Mouse (Mus musculus) heart, embryonic 14.5 days (tissue): Measurements from ENCODE around the gene Rab5a. TPM values are rescaled to one million over a fixed set of nuclear protein-coding genes. Genes with fewer than 3 reads are reported as not detected.

Experiments
- ATAC-seq: fragments of 200-750 bp; cut with Nextera tagmentation; 2 replicates; pipeline ENCODE4 v1.8.0; 2017; ENCODE audit warnings: low read depth, moderate TSS enrichment; ENCODE audit not compliant: insufficient number of reproducible peaks, insufficient read depth, low FRiP score
- H3K27ac ChIP-seq, 2 experiments: fragments of 200-500 bp in 1 of 2; fragments of 300-500 bp in 1 of 2; sonication (generic) in 1 of 2; replicated peaks in 1 of 2; 2 replicates each; pipeline ENCODE4 v1.5.1; 2012 to 2014; ENCODE audit warnings: low read depth in 2 of 2, low read length in 2 of 2, control low read depth in 1 of 2, mild to moderate bottlenecking in 1 of 2, mixed read lengths in 1 of 2; ENCODE audit not compliant: control insufficient read depth in 1 of 2, insufficient read depth in 1 of 2
- H3K27me3 ChIP-seq: fragments of 300-500 bp; sonication (generic); 2 replicates; pipeline ENCODE4 v1.6.1; 2014; ENCODE audit warnings: mild to moderate bottlenecking, low read length, control low read depth; ENCODE audit not compliant: control insufficient read depth, insufficient read depth
- H3K36me3 ChIP-seq: fragments of 300-500 bp; sonication (generic); 2 replicates; pipeline ENCODE4 v1.6.1; 2014; ENCODE audit warnings: mild to moderate bottlenecking, control low read depth, low read length, mixed read lengths; ENCODE audit not compliant: control insufficient read depth, insufficient read depth
- H3K4me1 ChIP-seq, 2 experiments: fragments of 200-500 bp in 1 of 2; fragments of 300-500 bp in 1 of 2; sonication (generic) in 1 of 2; 2 replicates each; pipeline ENCODE4 v1.6.1; 2012 to 2014; ENCODE audit warnings: low read length in 2 of 2, control low read depth in 1 of 2, mixed read lengths in 1 of 2; ENCODE audit not compliant: control insufficient read depth in 2 of 2, insufficient read depth in 2 of 2
- H3K4me2 ChIP-seq: fragments of 300-500 bp; sonication (generic); 2 replicates; pipeline ENCODE4 v1.6.1; 2014; ENCODE audit warnings: mild to moderate bottlenecking, low read length
- H3K4me3 ChIP-seq, 2 experiments: fragments of 200-500 bp in 1 of 2; fragments of 300-500 bp in 1 of 2; sonication (generic) in 1 of 2; 2 replicates each; pipeline ENCODE4 v1.5.1; 2012 to 2014; ENCODE audit warnings: low read length in 2 of 2, mild to moderate bottlenecking in 2 of 2, control low read depth in 1 of 2, low read depth in 1 of 2, moderate library complexity in 1 of 2; ENCODE audit not compliant: control insufficient read depth in 1 of 2, insufficient read depth in 1 of 2
- H3K9ac ChIP-seq: fragments of 300-500 bp; sonication (generic); 2 replicates; pipeline ENCODE4 v1.6.1; 2014; ENCODE audit warnings: mild to moderate bottlenecking, low read length
- H3K9me3 ChIP-seq: fragments of 300-500 bp; sonication (generic); 2 replicates; pipeline ENCODE4 v1.6.1; 2016; ENCODE audit warnings: low read length, control low read depth; ENCODE audit not compliant: control insufficient read depth
- WGBS: fragments of 180-500 bp; shearing (Covaris S2); extraction: QIAGEN DNeasy Blood & Tissue Kit; methylation state at CpG from one replicate; pipeline ENCODE4 v1.1.7; 2014; 5-methylcytosine and 5-hydroxymethylcytosine counted together
- polyA plus RNA-seq: library from polyadenylated mRNA; unstranded; fragments of >200 nt; fragmentation: Nextera tagmentation; extraction: Ambion mirVana; gene quantifications from 2 replicates; pipeline ENCODE4 v1.2.1, GENCODE M21; 2014

The Rab5a gene
- polyA plus RNA-seq, 1 experiment from 2014 or later, result 80.4 TPM

DNA sequence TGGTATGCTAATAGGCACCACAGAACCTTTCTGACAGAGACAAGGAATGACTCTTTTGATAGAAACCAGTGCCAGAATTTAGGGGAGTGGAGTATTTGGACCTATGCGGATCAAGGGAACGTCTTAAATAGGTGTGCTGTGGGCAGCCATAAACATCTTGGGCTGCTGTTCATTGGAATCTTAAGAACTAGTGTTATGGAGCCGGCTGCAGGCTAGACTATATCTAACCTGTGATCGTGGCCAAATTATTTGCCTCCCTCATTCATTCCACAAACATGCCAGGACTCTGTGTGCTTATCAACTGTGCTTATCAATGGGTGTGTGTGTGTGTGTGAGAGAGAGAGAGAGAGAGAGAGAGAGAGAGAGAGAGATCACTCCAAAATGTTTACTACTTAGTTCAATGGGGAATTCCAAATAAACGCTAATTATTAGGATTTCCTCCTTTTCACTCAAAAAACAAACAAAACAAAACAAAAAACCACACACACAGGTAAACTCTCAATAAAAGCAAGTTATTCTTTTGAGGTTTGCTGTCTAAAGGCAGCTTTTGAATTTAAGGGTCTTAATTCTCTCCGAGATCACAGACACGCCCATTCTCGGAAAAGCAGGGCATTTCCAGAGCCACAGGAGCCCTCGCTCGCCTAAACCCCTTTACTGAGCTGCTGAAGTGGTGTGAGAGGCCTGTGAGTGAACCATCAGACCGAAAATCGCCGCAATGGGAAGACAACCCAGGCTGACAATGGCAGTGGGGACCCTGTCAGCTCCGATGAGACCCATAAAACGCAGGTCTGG lies 772 bp upstream of the Rab5a start:
- Histone ChIP-seq H3K27ac (peak overlapping the region; percentile 96 to 99), H3K36me3 (no peaks in the 10 kb centered on the region), H3K9me3 (no peaks in the 10 kb centered on the region), H3K9ac (peak overlapping the region; percentile 89), H3K4me1 (peaks cover 2 to 24% of the 10 kb centered on the region in 2 experiments), H3K4me2 (peak overlapping the region; percentile 78), H3K27me3 (no peaks in the 10 kb centered on the region), H3K4me3 (peak overlapping the region; percentile 77 to 91)
- no peak; the same call in 1 of the 2 replicates for ATAC-seq
- WGBS, result 4% methylated on average over 15 of the region's 15 CpGs

DNA sequence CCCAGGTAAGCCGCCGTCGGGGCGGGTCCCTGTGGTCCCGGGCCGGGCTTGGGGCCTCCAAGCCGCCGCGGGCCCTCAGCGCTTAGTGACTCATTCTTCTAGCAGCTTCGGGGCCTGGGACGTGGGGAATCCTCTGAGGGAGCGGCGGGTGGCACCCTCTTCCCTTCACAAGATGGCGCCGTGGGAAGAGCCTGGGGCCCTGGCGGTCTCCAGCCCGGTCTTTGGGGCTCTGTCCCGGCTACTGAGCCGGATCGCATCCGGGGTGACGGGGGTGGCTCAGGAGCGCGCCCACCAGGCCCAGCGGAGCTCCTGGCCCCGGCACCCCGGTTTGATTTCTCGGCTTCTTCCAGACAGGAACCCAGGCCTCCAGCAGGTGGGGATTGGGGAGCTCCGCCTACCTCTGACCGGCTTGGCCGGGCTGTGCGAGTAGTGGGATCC lies 589 bp downstream of the Rab5a start:
- Histone ChIP-seq H3K27ac (peak overlapping the region; percentile 96 to 97), H3K4me1 (peaks cover 2 to 24% of the 10 kb centered on the region in 2 experiments), H3K36me3 (peaks cover 10% of the 10 kb centered on the region), H3K9me3 (no peaks in the 10 kb centered on the region), H3K27me3 (no peaks in the 10 kb centered on the region), H3K4me2 (peak overlapping the region; percentile 80), H3K4me3 (peak overlapping the region; percentile 77 to 91), H3K9ac (peak overlapping the region; percentile 86)
- WGBS, result 1% methylated on average over 27 of the region's 33 CpGs
- peak; percentile 17 for ATAC-seq

DNA sequence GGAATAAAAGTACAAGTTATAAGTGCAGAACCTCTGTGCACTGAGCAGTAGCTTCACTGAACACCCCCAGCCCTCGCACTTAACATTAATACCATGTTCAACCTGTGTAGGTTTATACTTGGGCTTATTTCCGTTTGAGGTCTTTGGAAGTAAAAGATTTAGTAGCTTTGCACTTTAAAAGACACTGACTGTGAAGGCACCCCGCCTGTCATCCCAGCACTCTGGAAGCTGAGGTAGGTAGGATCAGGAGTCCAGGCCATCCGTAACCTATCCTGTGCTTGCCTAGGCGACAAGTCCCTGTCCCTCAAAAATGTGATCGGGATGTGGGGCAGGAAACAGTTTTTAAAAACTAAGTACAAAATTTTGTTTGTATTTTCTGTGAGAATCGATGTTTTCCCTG lies 1.4 kb downstream of the Rab5a start:
- Histone ChIP-seq H3K4me2 (peak overlapping the region; percentile 80), H3K36me3 (peaks cover 17% of the 10 kb centered on the region), H3K9ac (peak overlapping the region; percentile 86), H3K9me3 (no peaks in the 10 kb centered on the region), H3K4me1 (peaks cover 2 to 24% of the 10 kb centered on the region in 2 experiments), H3K27me3 (no peaks in the 10 kb centered on the region), H3K4me3 (peak overlapping the region; percentile 27 to 77; a peak in 3 of 4 replicates), H3K27ac (no peak overlapping the region; a peak in 1 of 4 replicates)
- ATAC-seq, result no peak
- WGBS, result 45% methylated on average over 7 of the region's 7 CpGs

DNA sequence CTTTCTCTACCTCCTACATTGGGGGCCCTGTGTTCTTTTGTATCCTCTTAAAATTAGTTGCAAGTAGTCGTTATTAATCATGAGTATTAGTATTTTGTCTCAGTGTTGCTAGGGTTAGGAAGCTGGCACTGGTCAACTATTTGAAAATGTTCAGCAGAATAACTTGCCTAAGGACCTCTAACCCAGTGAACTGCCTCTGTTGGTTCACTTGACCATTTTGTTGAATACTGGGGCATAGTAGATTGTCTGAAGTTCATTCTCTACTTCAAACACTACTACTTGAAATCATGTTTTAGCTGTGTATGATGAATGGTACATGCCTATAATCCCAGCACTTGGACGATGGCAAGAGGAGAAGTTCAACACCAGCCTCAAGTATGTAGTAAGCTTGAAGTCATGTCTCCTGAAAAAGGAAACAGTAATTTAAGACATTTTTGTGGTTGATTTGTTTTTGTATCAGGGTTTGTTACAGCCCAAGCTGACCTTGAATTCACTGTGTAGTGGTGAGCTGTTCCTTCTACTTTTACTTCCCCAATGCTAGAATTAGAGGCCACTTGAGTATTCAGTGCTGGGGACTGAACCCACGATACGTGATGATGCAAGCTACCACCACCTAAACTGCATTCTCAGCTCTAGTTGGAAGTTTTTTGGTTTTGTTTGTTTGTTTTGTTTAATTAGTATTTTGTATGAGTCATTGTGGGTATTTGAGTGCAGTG lies 9.4 kb downstream of the Rab5a start:
- Histone ChIP-seq H3K27me3 (no peaks in the 10 kb centered on the region), H3K36me3 (peaks cover 71% of the 10 kb centered on the region), H3K4me3 (no peak overlapping the region), H3K4me2 (no peak overlapping the region), H3K27ac (no peak overlapping the region), H3K4me1 (0 out of 4 replicates have a peak, but pooled peaks cover 0 to 3% of the 10 kb centered on the region in 2 experiments), H3K9ac (no peak overlapping the region), H3K9me3 (no peaks in the 10 kb centered on the region)
- no peak for ATAC-seq
- WGBS, result 86% methylated on average over 4 of the region's 4 CpGs

DNA sequence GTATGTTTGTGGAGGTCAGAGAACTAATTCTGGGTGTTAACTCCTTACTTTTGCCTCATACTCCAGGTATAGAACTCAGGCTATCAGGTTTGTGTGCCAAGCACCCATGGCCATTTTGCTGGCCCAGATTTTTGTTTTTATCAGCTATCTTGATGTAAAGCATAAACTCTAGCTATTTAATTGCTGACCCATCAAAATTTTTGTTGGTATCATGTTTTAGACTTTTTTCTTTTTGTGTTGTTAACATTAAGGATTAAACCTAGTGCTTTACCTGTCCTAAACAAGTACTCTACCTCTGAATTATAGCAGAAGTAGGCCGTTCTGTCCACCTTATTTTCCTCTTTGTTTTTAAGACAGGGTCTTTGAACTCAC lies 10.0 kb downstream of the Rab5a start:
- Histone ChIP-seq H3K4me1 (0 out of 4 replicates have a peak, but pooled peaks cover 0 to 3% of the 10 kb centered on the region in 2 experiments), H3K9ac (no peak overlapping the region), H3K27me3 (no peaks in the 10 kb centered on the region), H3K4me2 (no peak overlapping the region), H3K36me3 (peaks cover 73% of the 10 kb centered on the region), H3K9me3 (no peaks in the 10 kb centered on the region), H3K4me3 (no peak overlapping the region), H3K27ac (no peak overlapping the region)
- ATAC-seq, result no peak
- 95% methylated on average over 1 of the region's 1 CpGs for WGBS

DNA sequence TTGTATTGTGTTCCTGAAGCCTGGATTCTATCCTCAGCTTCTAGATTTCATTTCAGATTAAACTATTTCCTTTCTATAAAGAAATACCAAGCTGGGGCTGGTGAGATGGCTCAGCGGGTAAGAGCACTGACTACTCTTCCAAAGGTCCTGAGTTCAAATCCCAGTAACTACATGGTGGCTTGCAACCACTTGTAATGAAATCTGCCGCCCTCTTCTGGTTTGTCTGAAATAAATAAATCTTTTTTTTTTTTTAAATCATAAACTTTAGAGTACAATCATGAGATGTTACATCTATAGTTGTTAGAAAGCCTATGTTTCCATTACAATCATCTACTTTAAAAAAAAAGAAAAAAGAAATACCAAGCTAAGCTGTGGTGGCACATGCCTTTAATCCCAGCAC lies 23.9 kb downstream of the Rab5a start:
- Histone ChIP-seq H3K4me2 (no peak overlapping the region), H3K27ac (no peak overlapping the region), H3K27me3 (no peaks in the 10 kb centered on the region), H3K4me1 (no peaks in the 10 kb centered on the region), H3K9me3 (no peaks in the 10 kb centered on the region), H3K36me3 (peaks cover 71% of the 10 kb centered on the region), H3K4me3 (no peak overlapping the region), H3K9ac (no peak overlapping the region)
- no peak for ATAC-seq
- 97% methylated on average over 2 of the region's 2 CpGs for WGBS

DNA sequence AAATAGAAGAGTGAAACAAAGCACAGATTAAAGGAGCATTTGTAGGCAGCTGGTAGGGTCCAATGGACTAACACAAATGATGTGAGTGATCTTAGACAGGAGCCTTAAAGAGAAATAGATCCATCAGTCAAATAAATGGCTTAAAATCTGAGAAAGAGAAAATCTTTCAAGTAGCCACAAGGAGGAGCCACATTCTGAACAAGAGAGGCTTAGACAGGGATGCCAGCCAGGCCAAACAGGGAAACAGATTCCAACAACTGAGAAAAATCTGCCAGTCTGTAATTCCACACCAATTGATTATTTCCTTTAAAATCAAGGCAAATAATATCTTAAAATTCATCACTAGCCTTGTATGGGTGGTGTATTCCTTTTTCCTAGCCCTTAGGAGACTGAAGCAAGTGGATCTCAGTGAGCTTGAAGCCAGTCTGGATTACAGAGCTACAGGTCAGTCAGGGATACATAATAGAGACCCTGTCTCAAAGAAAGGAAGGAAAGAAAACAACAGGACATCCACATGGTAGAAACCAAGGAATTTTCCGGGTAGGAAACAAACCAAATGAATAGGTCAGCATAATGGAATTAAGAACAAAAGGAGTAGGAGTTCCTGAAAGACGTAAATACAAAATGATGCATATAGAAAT lies 33.4 kb downstream of the Rab5a start:
- Histone ChIP-seq H3K36me3 (0 out of 2 replicates have a peak, but pooled peaks cover 8% of the 10 kb centered on the region), H3K9me3 (no peaks in the 10 kb centered on the region), H3K4me3 (no peak overlapping the region), H3K9ac (no peak overlapping the region), H3K4me2 (no peak overlapping the region), H3K4me1 (0 out of 4 replicates have a peak, but pooled peaks cover 0 to 5% of the 10 kb centered on the region in 2 experiments), H3K27ac (no peak overlapping the region), H3K27me3 (no peaks in the 10 kb centered on the region)
- WGBS, result 85% methylated on average over 2 of the region's 2 CpGs
- no peak for ATAC-seq
